ENCODE assay signal across 8 mouse cellular contexts in genomic region chr10:128891296-128892094, GRCm38 (mm10). TPM values are rescaled to one million over a fixed set of nuclear protein-coding genes. Genes with fewer than 3 reads are reported as not detected.
A peak's percentile ranks its signal among the peaks of the same experiment; 100 is the strongest.
DNase-seq lines count a peak whose midpoint lies in the region; ATAC-seq lines count a peak whose summit lies in the region.

TSS of gene Gdf11 (minus strand) at chr10:128891718.

- no peaks in the 10 kb centered on the region for H3K9me3 ChIP-seq in embryonic facial prominence, embryonic 15.5 days (replicated peaks)
- no peaks in the 10 kb centered on the region for H3K9me3 ChIP-seq in hindbrain, embryonic 11.5 days (ENCODE audit: control insufficient read depth, low read length)
- H3K9me3 ChIP-seq in stomach, embryonic 15.5 days = no peaks in the 10 kb centered on the region

- DNase-seq in frontal cortex, adult 2 months (ENCODE audit: extremely low spot score in 1 of 2, low spot score in 1 of 2) = peak in 1 of 2 experiments; percentile 53
- no peak for DNase-seq in frontal cortex, postnatal 25 days (ENCODE audit: low spot score in 2 of 2)
- peak; percentile 94 for DNase-seq in MN1 (ENCODE audit: low spot score)
- peak; percentile 87 for DNase-seq in hindbrain, embryonic 11.5 days (ENCODE audit: low spot score)
- DNase-seq in left cerebral cortex, postnatal 14 days (ENCODE audit: low spot score in 2 of 2) = peak; percentile 49 to 65

- H3K4me3 ChIP-seq in embryonic facial prominence, embryonic 15.5 days (replicated peaks) = peak within 1 kb of the TSS; percentile 77
- H3K4me3 ChIP-seq in hindbrain, embryonic 11.5 days (ENCODE audit: low read depth, low read length) = peak within 1 kb of the TSS; percentile 80
- H3K4me3 ChIP-seq in stomach, embryonic 15.5 days (replicated peaks) = peak within 1 kb of the TSS; percentile 67

- ATAC-seq in embryonic facial prominence, embryonic 15.5 days (ENCODE audit: insufficient number of reproducible peaks, low FRiP score, low TSS enrichment, low read depth) = peak; percentile 88
- ATAC-seq in hindbrain, embryonic 11.5 days (ENCODE audit: low FRiP score) = peak; percentile 88
- peak; percentile 45 for ATAC-seq in megakaryocyte, adult 5-6 weeks (ENCODE audit: poor library complexity, severe bottlenecking)
- ATAC-seq in stomach, embryonic 15.5 days (ENCODE audit: insufficient read depth, low FRiP score, low read depth) = peak; percentile 67

- WGBS in embryonic facial prominence, embryonic 15.5 days = under 1% methylated on average over 52 of the region's 89 CpGs
- 1% methylated on average over 49 of the region's 89 CpGs for WGBS in hindbrain, embryonic 11.5 days
- WGBS in stomach, embryonic 15.5 days = 0% methylated on average over 52 of the region's 89 CpGs

- intact Hi-C loops in left cerebral cortex, postnatal 14 days (cut with DNase I) = loop anchor here (5.0 to 10.0 kb wide), 2 partner anchors 149 to 267 kb away; partner anchors contain the start of genes Dgka and Rps26

- H3K27ac ChIP-seq in embryonic facial prominence, embryonic 15.5 days (replicated peaks) = peak within 1 kb of the TSS; percentile 89
- H3K27ac ChIP-seq in hindbrain, embryonic 11.5 days (ENCODE audit: low read depth, low read length) = peak within 1 kb of the TSS; percentile 86
- peak within 1 kb of the TSS; percentile 92 for H3K27ac ChIP-seq in stomach, embryonic 15.5 days

- H3K9ac ChIP-seq in embryonic facial prominence, embryonic 15.5 days = peak within 1 kb of the TSS; percentile 72
- H3K9ac ChIP-seq in hindbrain, embryonic 11.5 days (ENCODE audit: low read depth, low read length) = peak within 1 kb of the TSS; percentile 82
- H3K9ac ChIP-seq in stomach, embryonic 15.5 days = peak within 1 kb of the TSS; percentile 66

- H3K27me3 ChIP-seq in embryonic facial prominence, embryonic 15.5 days = peaks cover 10% of the 10 kb centered on the region
- H3K27me3 ChIP-seq in hindbrain, embryonic 11.5 days (ENCODE audit: control insufficient read depth, insufficient read depth, low read length) = peaks cover 7% of the 10 kb centered on the region
- peaks cover 8% of the 10 kb centered on the region for H3K27me3 ChIP-seq in stomach, embryonic 15.5 days (replicated peaks)

- H3K4me2 ChIP-seq in embryonic facial prominence, embryonic 15.5 days (replicated peaks) = peak within 1 kb of the TSS; percentile 86
- H3K4me2 ChIP-seq in hindbrain, embryonic 11.5 days (replicated peaks; ENCODE audit: low read depth, low read length) = peak within 1 kb of the TSS; percentile 87
- peak within 1 kb of the TSS; percentile 90 for H3K4me2 ChIP-seq in stomach, embryonic 15.5 days

- peaks cover 42% of the 10 kb centered on the region for H3K4me1 ChIP-seq in embryonic facial prominence, embryonic 15.5 days
- H3K4me1 ChIP-seq in hindbrain, embryonic 11.5 days (replicated peaks; ENCODE audit: control insufficient read depth, insufficient read depth, low read length) = 0 out of 2 replicates have a peak, but pooled peaks cover 5% of the 10 kb centered on the region
- peaks cover 30% of the 10 kb centered on the region for H3K4me1 ChIP-seq in stomach, embryonic 15.5 days

- peaks cover 5% of the 10 kb centered on the region; the same call in 1 of the 2 replicates for H3K36me3 ChIP-seq in embryonic facial prominence, embryonic 15.5 days
- H3K36me3 ChIP-seq in hindbrain, embryonic 11.5 days (ENCODE audit: control insufficient read depth, insufficient read depth, low read length) = no peaks in the 10 kb centered on the region
- no peaks in the 10 kb centered on the region for H3K36me3 ChIP-seq in stomach, embryonic 15.5 days

RNA-seq across cellular contexts. Expression of gene Gdf11, which starts in this region (rescaled TPM):
- polyA plus RNA-seq in frontal cortex, adult 2 months (2012; rRNA removed) = 17.0 and 17.2 TPM in 2 replicates
- 6.1 TPM in 2 replicates for polyA plus RNA-seq in embryonic facial prominence, embryonic 15.5 days (2015; fragmentation: Nextera tagmentation; extraction: Ambion mirVana)
- polyA plus RNA-seq in hindbrain, embryonic 11.5 days (2014; fragmentation: Nextera tagmentation; extraction: Ambion mirVana) = 10.5 and 11.5 TPM in 2 replicates
- total RNA-seq in left cerebral cortex, postnatal 14 days (2021) = 10 to 100 TPM; 11.6 to 15.7 TPM
- total RNA-seq in megakaryocyte, adult 5-6 weeks (2015) = 0.07 and 0.18 TPM in 2 replicates
- total RNA-seq in megakaryocyte, adult 5-6 weeks (2017) = 0.18 and 0.28 TPM in 2 replicates
- polyA plus RNA-seq in stomach, embryonic 15.5 days (2015; fragmentation: Nextera tagmentation; extraction: Ambion mirVana) = 4.4 and 4.7 TPM in 2 replicates

Comparison
In these comparisons a context has a peak if more than half of its experiments do, and no peak if none do; other contexts are left out.
1. RNA of gene Gdf11 (total RNA-seq): 11.6 to 15.7 TPM in left cerebral cortex, postnatal 14 days; 0.07 to 0.28 TPM in megakaryocyte, adult 5-6 weeks; every median in the first group is over 4 times any median in the second.
2. Peak in ATAC-seq in megakaryocyte, adult 5-6 weeks; RNA of the gene not detected or under 1 TPM.
3. DNase-seq: peak in MN1 (single experiment), hindbrain, embryonic 11.5 days (single experiment) and left cerebral cortex, postnatal 14 days (2 of 2); none in frontal cortex, postnatal 25 days (0 of 2).
4. Peak in every context shown above with its lines, with median percentiles within 50 percentile points of each other: ATAC-seq, H3K27ac ChIP-seq, H3K4me2 ChIP-seq, H3K4me3 ChIP-seq and H3K9ac ChIP-seq.